Mouse (Mus musculus) layer of hippocampus, adult 9-11 months (tissue): Measurements from ENCODE around the gene Ky.
A peak's percentile ranks its signal among the peaks of the same experiment; 100 is the strongest.

Source experiments
- DNase-seq: peaks from one replicate; pipeline ENCODE4 v3.0.0; 2022

Gene Ky

DNA sequence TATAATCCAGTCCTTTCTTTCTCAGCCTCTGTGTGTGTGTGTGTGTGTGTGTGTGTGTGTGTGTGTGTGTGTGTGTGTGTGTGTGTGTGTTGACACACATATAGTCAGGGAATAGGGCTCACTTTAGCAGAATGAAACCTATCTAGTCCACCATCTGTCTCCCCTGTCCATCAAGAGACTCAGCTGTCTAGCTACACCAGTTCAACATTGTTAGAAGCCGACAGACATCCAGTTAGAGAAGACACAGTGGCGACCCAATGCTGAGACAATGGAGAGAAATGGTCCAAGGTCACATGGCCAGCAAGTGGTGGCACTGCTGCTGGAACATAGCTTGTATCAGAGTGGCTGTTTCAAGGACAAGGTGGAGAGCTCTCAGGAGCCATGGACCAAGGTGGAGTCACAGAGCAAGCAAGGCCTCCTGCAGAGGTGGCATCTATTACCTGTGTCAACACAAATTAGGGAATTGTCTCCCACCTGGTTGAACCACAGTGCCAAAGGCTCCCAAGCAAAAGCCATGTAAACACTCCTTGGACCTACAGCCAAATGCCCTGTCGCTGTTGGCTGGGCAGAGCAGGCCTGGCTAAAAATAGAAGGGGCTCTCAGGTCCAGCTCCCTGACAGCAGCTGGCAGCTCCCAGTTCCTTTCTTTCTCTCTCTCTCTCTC lies 703 bp upstream of the Ky start:
- DNase-seq: no peak

DNA sequence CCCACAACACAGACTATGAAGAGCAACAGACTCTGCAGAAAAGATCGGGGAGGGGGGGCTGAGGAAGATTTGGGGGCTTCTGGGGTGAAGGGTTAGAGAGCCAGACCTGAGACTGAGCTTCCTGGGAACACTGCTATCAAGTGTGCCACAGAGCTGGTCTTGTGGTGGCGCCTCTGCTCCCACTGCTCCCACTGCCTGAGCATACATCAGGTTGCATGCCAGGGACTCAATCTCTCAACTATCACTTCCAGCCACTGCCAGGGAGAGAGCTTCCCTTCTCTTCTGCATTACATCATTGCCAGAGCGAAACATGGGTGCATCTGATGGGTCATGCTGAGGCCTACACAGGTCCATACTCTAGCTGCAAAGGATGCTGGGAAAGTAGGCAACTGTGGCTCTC lies 2.8 kb downstream of the Ky start:
- no peak for DNase-seq

DNA sequence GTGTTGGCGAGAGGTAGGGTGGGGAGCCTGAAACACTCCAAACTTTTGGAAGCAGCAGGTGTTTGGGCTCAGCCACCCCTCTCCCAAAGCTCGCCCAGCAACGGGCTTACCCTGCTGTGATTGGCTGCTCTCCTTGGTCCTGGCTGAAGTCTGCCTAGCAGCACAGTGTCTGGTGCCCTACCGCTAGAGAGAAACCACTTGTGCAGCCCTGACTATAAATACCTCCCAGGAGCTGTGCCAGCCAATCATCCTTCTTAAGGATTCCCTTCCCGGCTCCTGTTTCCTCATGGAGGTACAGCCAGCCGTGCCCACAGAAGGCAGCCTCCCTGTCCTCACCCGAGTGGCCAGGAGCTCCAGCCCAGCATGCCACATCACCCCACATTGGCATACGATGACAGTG lies 5.9 kb downstream of the Ky start:
- no peak for DNase-seq

DNA sequence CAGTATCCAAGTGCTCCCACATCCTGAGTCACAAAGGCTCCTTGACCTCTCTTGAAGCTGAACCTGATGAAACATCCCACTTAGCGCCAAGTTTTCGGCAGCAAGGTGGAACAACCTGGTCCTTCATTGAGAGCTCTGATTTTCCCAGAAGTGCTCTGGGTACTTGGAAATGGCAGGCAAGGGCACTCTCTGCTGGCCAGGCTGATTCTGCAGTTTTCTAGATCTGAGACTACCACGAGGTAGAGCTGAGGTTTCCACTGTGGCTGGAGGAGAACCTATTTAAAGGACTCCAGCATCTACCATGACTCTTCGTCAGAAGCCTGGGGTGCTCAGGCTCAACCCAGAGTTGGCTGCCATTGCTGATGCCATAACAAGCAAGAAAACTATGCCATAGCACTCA lies 8.0 kb downstream of the Ky start:
- DNase-seq: no peak

DNA sequence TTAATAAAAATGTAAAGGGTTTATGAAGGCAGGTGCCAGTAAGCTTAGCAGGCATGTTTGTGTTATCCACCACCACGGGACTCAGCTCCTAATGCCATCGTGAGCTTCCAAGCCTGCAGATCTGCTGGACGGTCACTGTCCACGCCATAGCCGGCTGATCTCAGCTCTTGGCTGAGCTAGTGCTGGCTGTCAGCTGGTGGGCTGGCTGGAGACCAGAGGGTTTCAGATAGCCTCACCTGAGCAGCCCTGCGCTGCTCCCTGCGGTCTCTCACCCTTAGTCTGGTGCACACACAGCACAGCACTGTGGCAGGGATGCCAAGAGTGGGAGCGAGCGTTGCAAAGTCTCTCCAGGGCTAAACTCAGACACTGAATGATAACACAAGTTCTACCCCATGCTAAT lies 12.9 kb downstream of the Ky start:
- DNase-seq: no peak

DNA sequence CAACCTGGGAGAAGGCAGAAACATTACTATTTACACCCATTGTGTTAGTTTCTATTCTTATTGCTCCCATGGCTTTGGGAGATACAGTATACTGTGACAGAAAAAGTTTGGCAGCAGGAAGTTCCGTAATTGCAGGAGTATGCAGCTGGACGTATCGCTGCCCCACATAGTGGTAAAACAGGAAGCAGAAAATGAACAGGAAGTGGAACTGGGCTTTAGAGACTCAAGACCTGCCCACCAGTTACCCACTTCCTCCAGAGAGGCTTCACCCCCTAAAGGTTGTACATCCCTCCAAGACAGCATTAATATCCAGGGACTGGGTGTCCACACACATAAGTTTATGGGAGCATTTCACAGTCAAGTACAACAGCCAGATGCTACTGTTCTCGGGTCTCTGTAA lies 15.8 kb downstream of the Ky start:
- no peak for DNase-seq

DNA sequence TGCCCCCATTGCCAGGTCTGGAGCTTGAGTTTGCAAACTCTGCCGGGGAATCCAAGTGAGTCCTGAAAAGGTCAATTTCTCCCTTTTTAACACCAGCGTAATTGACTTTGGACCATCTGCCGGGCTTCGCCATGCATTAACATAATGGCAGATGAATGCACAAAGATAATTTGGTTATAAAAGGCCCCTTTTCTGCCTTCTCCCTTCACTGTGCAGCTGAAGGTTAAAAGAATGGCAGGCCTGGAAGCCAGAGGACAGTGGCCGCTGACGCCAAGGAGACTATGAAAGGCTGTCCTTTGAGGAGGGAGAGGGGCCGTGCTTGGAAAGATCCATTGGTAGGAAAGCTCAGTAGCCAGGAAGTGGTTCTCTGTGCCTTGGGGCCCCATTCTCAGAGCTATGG lies 22.6 kb downstream of the Ky start:
- DNase-seq: no peak

DNA sequence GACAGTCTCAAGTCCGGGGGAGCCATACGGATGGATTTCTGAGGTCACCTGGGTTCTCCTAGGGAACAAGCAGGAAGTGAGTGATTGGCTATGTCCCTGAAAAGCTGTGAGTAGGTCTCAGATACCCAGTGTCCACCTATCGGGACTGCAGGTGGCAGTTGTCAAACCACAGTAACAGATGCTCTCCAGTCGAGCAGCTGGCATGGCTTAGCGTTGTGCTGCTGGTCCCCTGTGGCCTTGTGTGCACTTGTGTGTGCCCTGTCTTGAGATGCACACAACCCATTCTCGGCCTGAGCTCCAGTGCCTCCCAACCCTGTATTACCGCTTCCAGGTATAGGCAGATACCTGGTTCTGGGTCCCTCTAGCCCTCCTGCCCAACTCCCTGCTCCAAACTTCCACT lies 23.0 kb downstream of the Ky start:
- DNase-seq: no peak

DNA sequence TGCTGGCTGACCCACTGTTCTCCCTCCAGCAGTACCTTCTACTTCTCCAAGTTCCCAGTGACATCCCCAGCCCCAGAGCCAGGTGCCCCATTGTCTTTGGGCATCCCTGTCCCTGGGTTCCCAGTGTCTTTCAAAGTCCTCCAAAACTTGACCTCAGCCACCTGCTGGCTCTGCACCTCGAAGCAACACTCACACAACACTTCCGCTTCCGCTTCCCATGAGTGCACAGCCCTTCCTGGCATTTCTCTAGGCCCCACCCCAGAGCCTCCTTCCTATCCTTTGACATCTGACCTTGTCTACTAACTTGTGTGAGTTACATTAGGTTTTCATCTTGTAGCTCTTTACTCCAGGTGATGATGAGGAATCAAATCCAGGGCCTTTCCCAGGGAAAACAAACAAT lies 23.5 kb downstream of the Ky start:
- DNase-seq: no peak

DNA sequence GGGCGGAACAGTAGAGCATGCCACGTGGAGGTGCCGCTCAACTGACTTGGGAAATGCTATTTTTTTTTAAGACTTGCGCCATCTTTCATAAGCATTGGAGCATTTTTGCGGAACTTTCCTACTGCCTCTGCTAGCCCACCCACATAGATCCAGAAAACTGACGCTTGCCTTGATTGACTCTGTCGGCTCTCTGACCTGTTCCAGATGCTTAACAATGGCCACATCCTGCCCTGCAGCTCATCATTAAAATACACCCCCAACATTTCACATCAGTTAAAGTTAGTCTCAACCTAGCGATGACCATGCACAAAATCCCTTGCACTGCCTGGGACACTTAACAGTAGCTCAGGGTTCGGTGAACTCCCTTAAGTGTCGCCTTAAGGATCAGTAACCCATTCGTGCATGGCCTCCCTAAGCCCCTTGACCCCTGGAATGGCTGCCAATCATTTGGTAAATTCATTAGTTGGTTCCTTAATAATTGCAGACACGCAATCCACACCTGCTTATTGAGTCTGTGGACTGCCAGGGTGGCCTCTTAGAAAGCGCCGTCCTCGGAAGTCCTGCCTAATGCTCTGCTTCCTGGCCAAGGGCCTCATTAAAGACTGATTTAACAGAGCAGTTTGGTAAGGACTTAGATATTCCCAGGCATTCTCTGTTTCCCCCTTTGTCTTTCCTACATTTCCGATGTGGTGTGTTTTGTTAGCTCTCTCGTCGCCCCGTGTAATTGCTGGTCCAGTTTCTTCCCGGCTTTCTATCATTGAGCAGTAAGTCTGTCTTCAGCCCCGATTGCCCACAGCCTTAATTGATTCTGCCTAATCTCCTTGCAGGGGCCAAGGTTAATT lies 25.7 kb downstream of the Ky start:
- no peak for DNase-seq

DNA sequence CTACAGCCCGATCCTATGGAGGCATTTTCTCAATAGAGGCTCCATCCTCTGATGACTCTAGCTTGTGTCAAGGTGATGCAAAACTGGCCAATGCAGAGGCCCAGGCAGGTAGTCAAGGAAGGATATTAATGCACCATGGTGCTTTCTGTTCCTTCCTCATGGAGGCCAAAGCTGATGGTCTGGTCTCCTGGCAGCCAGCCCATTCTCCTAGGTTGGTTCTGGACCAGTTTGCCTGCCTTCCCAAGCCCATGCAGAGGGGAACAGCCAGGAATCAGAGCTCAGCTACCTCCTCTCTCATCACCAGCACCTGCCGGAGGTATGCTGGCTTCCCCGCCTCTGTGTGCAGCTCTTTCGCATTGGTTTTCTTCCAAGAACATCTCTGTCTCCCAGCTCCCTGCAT lies 31.4 kb downstream of the Ky start:
- no peak for DNase-seq

DNA sequence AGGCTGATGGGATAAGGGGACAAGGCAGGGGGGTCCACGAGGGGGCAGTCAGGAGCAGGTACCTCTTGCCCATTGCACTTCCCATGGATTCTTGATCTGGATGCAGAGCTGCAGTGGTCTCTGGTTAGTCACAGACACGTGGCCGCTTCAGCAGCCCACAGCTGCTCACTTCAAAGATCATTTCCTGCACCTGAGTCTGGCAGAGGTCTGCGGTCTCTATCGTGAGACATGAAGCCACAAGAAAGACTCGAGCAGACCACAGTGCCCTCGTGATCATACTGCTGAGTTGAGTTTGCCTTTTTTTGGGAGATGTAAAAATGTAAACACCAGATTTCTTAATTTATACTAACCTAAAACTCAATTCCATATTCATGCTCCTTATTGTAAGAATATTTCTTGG lies 34.1 kb downstream of the Ky start:
- no peak for DNase-seq

DNA sequence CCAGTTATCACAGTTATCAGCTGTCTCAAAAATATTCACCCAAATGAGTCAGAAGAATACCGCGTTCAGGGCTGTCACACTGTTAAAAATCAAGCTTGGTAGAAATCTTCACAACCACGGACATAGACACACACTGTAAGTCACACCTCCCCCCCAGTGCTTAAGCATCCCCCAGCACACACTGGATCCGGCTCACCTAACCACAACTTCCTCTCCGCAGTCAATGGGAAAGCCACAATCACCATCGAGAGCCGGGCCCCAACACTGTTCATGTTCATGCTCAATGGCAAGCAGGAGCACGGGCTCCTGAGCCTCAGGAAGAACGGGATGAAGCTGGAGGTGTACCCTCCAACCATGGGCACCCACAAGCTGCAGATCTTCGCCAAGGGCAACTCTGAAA lies 36.1 kb downstream of the Ky start:
- no peak for DNase-seq

DNA sequence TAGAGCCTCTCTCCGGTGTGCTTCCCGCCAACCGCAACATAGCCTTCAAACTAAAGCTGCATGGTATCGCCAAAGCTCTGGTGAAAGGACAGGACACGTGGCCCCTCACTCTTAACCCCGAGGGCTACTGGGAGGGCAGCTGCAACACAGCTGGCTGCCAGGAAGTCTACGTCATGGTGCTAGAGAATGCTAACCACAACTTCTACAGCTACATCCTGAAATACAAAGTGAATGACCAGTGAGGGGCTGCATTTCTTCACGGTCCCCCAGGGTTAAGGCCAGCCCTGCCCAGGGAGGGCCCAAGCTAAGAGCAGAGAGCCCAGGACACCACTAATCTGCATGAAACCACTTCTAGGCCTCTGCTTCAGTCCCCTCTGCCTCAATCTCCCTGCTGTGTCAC lies 37.0 kb downstream of the Ky start:
- no peak for DNase-seq

DNA sequence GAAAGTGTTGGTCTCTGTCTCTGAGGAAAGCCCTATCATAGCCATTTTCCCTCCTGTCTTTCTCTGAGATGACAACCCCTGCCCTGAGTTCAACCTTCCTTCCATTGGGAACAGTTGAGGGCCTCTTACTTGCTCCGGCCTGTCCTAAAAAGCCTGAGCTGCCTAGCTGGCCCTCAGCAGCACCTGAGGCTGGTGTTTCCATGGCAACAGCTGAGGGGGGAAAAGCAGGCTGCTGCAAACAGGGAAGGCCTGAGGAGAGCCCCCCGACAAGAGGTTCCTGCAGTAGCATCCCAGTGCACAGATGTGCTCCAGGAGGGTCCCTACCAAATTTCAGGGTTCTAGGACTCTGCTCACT lies 38.2 kb downstream of the Ky start:
- no peak for DNase-seq

DNA sequence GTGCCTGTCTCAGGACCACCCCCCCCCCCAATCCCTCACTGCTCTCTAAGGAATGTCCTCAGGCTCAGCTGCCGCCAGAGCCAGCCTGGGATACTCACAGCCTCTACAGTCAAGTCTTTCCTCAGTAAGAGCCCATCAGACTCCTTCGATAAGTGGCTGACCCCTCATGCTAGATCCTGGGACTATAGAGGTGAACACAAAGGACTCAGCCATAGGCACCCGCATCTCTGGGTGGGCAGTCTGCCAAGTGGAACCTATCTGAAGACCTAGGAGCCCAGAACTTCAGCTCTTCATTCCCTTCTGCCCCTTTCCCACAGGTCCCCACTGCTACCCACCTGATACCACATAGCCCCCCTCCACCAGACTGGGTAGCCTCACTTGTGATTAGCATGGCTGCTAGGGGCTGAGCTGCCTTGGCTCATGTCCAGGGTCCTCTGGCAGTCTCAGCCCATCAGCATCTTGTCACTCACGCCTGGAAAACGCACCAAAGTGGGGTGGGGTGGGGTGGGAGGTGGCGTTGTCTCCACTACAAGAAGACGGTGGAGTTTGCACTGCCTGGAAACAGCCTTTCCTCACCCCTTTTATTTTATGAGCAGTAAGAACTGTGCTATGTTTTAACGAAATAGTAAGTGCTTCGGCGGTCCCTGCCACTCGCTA lies 38.7 kb downstream of the Ky start:
- no peak for DNase-seq

DNA sequence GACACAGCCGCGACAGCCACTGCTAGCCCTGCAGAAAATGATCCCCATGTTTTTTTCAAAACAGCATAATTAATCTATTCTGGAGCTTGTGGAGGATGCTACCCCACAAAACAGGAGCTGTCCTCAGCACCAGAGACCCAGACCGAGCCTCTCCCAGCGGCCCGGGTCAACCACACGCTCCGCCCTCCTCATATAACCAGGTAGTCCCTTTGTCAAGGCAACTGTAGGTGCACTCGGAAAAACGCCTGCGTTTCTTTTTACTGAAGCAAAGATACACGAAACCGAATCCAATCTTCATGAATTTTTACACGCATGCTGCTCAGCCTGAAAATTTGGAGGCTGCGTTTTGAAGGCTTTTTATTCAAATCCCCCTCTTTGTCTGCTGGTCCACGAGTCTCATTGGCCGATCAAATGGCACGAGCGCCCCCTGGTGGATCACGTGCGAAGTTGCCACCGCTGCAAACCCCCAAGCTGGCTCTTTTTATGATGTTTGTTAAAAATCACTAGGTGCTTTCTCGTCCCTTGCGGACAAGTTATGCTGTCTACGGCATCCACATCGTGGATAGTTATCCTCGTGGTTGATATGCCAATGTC lies 39.3 kb downstream of the Ky start:
- DNase-seq: peak; percentile 72

DNA sequence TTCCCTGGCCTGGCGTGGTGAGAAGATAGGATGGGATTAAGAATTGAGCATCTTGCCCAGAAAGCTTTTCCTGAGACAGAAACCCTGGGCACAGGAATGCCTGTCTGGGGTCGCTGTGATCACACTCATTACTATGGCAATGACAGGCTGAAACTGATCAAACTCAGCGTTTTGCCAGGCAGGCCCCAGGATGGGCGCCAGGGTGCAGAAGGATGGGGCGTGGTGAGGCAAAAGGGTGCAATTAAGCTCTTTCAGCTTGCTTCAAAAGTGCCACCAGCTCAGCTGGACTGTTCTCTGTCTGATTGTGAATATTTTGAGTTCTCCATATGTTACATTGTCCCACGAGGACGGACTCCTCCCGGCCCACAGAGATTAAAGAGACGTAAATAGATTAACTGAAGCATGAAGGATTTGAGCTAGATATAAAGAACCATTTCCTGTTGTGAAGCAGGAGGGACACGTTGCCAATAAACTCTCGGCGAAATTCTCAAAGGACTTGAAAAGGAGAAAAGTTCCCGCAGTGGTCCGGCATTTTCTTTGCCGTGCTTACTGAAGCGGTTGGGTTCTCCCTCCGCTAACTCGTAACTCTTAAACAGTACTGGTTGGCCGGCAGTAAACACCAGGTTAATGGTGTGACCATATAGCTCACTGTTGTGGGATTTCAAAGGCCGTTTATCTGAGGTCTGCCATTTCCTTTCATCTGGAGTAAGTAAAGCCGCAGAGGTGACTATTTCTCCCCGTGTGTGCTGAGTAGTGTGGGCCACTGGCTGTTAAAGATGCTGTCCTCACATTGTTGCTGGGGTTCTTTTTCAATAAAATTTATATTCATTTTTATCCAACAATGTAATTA lies 40.1 kb downstream of the Ky start:
- DNase-seq: no peak

DNA sequence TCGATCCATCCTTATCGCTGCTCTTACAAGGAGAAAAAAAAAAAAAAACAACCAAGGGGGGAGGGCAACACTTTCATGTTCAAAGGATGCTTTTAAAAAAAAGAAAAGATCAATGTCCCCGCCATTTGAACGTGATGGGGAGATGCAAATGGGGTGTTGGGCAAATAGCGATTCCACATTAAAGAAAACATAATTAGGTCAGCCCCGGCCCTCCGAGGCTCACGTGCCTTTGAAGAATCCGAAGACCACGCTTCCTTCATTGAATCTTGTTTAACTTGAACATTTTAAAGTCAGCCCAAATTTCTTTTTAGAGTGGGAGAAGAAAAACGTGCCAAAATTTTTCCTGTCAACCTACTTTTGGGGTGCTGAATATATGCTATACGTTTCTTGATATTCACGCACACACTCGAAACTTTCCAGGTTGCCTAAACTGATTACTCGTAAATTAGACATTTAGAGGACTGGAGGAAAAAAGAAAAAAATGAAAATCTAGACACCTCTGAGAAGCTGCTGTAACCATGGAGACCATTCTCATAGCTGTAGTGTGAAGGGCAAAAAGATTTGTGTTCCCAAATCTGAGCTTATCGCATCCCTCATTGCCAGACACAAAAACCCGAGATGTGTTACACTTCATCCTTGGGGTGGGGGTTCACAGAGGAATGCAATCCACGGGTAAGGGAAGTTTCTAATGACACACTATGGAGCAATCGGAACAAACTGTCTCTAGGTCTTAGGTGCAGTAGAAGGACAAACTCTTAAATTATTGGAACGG lies 40.9 kb downstream of the Ky start:
- no peak for DNase-seq

DNA sequence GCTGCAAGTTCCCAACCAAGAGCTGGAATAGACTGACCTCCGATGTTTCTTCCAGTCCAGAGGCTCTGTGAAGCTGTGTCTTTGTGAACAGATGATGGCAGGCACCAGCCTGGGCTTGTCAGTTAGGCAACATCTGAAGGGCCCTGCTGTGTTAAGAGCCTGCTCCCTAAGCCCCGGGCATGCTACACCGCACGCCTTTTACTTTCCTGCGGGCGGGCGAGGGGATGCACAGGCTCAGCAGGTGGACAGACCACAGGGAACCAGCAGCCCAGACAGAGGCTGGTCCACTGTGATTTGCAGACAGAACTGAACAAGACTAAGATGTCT lies 41.4 kb downstream of the Ky start:
- DNase-seq: no peak

DNA sequence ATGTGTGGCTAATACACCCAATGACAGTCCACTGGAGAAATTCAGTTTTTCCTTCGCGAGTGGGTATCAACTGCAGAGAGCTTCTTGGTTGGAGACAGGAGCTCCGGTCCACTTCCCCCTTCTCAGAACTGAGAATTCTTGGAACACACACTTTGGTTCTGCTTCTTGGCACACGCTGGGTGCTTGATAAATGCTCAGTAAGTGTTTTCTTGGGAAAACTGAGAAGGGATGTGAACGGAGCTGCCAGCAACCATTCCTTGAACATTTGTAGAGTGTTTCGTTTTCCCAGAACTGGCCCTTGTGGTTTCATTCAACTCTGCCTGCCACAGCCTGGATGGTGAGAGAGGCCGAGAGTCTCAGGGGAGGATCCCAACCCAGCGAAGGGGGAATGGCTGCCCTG lies 43.7 kb downstream of the Ky start:
- DNase-seq: no peak

DNA sequence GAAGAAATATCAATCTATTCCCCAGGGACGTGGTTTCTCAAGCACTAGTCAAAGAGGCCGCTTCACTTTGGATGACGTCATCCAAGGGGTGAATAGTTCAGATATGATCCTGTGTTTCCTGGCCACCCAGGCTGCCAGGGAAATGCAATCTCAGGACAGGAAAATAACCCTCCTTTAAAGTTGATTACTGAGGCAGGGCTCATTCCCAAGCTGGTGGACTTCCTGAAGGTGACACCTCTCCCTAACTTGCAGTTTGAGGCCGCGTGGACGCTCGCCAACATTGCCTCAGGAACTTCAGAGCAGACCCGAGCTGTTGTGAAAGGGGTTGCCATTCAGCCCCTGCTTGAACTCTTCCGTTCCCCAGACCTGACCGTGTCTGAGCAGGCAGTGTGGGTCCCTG lies 46.2 kb downstream of the Ky start:
- no peak for DNase-seq
